Mouse (Mus musculus): ENCODE data around the gene Slc22a8. TPM values are rescaled to one million over a fixed set of nuclear protein-coding genes. Genes with fewer than 3 reads are reported as not detected.

The Slc22a8 gene
- polyA plus RNA-seq, 1 experiment from 2014 or later = 0.06 TPM

DNA sequence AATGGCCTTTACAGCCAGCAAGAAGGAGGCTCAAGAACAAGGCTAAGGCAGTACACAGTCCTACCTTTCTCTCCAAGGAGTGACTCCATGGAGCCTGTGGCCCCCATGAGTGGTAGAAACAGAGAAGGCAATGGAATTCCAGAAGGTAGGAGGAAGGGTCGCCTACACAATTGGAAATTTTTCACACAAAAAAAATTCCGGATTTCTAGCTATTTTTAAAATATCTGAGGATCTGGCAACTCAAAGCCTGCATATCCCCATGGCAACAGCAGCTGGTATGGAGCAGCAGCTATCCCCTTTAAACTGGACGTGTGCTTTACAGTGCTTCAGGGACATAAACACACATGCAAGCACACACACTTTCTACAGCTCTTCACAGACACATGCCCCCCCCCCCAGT, 4.7 kb upstream of the Slc22a8 start:
- Histone ChIP-seq H3K27ac (replicated peaks; ENCODE audit: low read depth, low read length) (no peak overlapping the region), H3K4me1 (ENCODE audit: control insufficient read depth, insufficient read depth, low read length) (no peaks in the 10 kb centered on the region; the same call in 1 of the 2 replicates), H3K9me3 (replicated peaks; ENCODE audit: control insufficient read depth, low read length) (no peaks in the 10 kb centered on the region), H3K9ac (replicated peaks; ENCODE audit: low read length) (no peak overlapping the region), H3K36me3 (replicated peaks; ENCODE audit: control insufficient read depth, insufficient read depth, low read depth, low read length) (no peaks in the 10 kb centered on the region), H3K4me2 (ENCODE audit: low read depth, low read length) (no peak overlapping the region), H3K27me3 (ENCODE audit: control insufficient read depth, insufficient read depth, low read length) (no peaks in the 10 kb centered on the region), H3K4me3 (ENCODE audit: low read depth, low read length) (no peak overlapping the region)
- DNase-seq (ENCODE audit: low spot score) (no peak), ATAC-seq (replicated peaks; ENCODE audit: insufficient number of reproducible peaks, low FRiP score, low TSS enrichment, low read depth) (no peak)
- WGBS = 56% methylated on average over 3 of the region's 3 CpGs

DNA sequence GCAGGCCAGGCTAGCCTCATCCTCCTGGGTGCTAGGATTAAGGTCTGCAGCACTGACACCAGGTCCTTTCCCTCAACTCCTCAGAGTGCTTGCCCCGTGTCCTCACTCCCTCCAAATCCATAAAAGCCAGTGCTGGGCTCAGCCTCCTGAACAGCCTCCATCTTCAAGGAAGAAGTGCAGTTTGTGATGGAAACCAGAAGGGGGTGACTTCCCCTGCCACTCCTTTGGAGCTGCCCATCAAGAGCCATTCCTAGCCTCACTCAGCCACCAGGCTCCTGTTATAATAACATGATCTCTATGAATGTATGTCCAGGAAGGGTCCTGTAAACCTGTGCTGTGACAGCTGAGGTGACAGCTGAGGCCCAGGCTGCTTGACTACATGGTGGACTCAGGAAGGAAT, 3.7 kb upstream of the Slc22a8 start:
- H3K27ac ChIP-seq (replicated peaks; ENCODE audit: low read depth, low read length) = no peak overlapping the region
- 43% methylated on average over 1 of the region's 1 CpGs for WGBS
- no peaks in the 10 kb centered on the region for H3K36me3 ChIP-seq (replicated peaks; ENCODE audit: control insufficient read depth, insufficient read depth, low read depth, low read length)
- no peak overlapping the region for H3K9ac ChIP-seq (replicated peaks; ENCODE audit: low read length)
- H3K27me3 ChIP-seq (ENCODE audit: control insufficient read depth, insufficient read depth, low read length) = no peaks in the 10 kb centered on the region
- no peaks in the 10 kb centered on the region; the same call in 1 of the 2 replicates for H3K4me1 ChIP-seq (ENCODE audit: control insufficient read depth, insufficient read depth, low read length)
- no peak overlapping the region for H3K4me3 ChIP-seq (ENCODE audit: low read depth, low read length)
- no peak for DNase-seq (ENCODE audit: low spot score)
- no peaks in the 10 kb centered on the region for H3K9me3 ChIP-seq (replicated peaks; ENCODE audit: control insufficient read depth, low read length)
- H3K4me2 ChIP-seq (ENCODE audit: low read depth, low read length) = no peak overlapping the region
- ATAC-seq (replicated peaks; ENCODE audit: insufficient number of reproducible peaks, low FRiP score, low TSS enrichment, low read depth) = no peak

DNA sequence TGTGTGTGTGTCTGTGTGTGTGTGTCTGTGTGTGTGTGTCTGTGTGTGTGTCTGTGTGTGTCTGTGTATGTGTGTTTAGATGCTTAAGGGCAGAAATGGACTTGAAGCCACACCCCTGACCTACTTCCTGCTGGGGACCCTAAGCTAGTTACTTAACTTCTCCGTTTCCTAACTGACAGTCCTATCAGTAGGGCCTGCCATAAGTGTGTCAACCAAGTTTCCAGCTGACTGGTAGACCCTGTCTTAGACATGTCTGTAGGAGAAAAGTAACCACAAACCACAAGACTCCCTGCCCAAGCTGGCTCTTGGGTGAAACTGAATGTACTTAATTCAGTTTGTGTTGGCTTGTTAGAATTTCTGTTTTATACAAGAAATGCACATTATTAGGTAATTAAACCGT, 1.1 kb downstream of the Slc22a8 start:
- WGBS = 60% methylated on average over 2 of the region's 2 CpGs
- Histone ChIP-seq H3K27me3 (ENCODE audit: control insufficient read depth, insufficient read depth, low read length) (no peaks in the 10 kb centered on the region), H3K36me3 (replicated peaks; ENCODE audit: control insufficient read depth, insufficient read depth, low read depth, low read length) (no peaks in the 10 kb centered on the region), H3K9me3 (replicated peaks; ENCODE audit: control insufficient read depth, low read length) (no peaks in the 10 kb centered on the region), H3K27ac (replicated peaks; ENCODE audit: low read depth, low read length) (no peak overlapping the region), H3K4me3 (ENCODE audit: low read depth, low read length) (no peak overlapping the region), H3K9ac (replicated peaks; ENCODE audit: low read length) (no peak overlapping the region), H3K4me2 (ENCODE audit: low read depth, low read length) (no peak overlapping the region), H3K4me1 (ENCODE audit: control insufficient read depth, insufficient read depth, low read length) (peaks cover 3% of the 10 kb centered on the region; the same call in 1 of the 2 replicates)
- ATAC-seq (replicated peaks; ENCODE audit: insufficient number of reproducible peaks, low FRiP score, low TSS enrichment, low read depth) = no peak
- DNase-seq (ENCODE audit: low spot score) = no peak

DNA sequence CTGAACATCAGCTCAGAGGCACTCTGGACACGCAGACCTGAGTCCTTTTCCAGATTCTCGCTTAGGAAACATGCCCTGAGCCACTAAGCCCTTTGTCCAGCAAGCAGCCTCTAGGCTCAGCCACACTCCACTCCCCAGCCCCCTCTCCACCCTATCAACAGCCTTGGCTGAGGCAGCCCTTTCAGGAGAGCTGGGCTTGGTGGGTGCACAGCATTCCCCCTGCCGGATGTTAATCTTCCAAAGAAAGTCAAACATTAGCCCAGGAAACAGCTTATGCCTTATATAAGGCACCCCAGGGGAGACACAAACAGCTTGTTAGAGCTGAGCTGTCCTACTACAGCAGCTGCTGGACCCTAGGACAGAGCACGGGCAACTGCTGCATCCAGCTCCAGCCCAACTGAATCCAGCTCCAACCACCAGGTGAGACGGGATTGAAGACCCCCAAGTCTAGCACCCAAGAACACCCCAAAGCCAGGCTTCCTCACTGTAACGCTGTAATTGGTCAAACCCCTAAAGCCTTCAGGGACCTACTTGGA, 1.9 kb downstream of the Slc22a8 start:
- H3K27ac ChIP-seq (replicated peaks; ENCODE audit: low read depth, low read length) = no peak overlapping the region
- whole genome bisulfite sequencing = 71% methylated on average over 6 of the region's 6 CpGs

DNA sequence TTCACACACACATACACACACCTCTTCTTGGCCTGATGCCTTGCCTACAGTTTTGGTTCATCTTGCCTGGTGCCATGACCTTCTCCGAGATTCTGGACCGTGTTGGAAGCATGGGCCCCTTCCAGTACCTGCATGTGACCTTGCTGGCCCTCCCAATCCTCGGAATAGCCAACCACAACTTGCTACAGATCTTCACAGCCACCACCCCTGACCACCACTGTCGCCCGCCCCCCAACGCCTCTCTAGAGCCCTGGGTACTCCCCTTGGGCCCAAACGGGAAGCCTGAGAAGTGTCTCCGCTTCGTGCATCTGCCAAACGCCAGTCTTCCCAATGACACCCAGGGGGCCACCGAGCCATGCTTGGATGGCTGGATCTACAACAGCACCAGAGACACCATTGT, 2.8 kb downstream of the Slc22a8 start:
- H3K4me1 ChIP-seq (ENCODE audit: control insufficient read depth, insufficient read depth, low read length) = peaks cover 3% of the 10 kb centered on the region; the same call in 1 of the 2 replicates
- WGBS = 84% methylated on average over 11 of the region's 11 CpGs
- H3K9me3 ChIP-seq (replicated peaks; ENCODE audit: control insufficient read depth, low read length) = no peaks in the 10 kb centered on the region
- H3K27me3 ChIP-seq (ENCODE audit: control insufficient read depth, insufficient read depth, low read length) = no peaks in the 10 kb centered on the region
- no peak overlapping the region for H3K4me3 ChIP-seq (ENCODE audit: low read depth, low read length)
- no peak overlapping the region for H3K27ac ChIP-seq (replicated peaks; ENCODE audit: low read depth, low read length)
- ATAC-seq (replicated peaks; ENCODE audit: insufficient number of reproducible peaks, low FRiP score, low TSS enrichment, low read depth) = no peak
- no peaks in the 10 kb centered on the region for H3K36me3 ChIP-seq (replicated peaks; ENCODE audit: control insufficient read depth, insufficient read depth, low read depth, low read length)
- DNase-seq (ENCODE audit: low spot score) = no peak
- H3K4me2 ChIP-seq (ENCODE audit: low read depth, low read length) = no peak overlapping the region
- no peak overlapping the region for H3K9ac ChIP-seq (replicated peaks; ENCODE audit: low read length)

More for the DNA sequence above, 1.9 kb downstream of the Slc22a8 start:
- no peak for DNase-seq (ENCODE audit: low spot score)
- Histone ChIP-seq H3K36me3 (replicated peaks; ENCODE audit: control insufficient read depth, insufficient read depth, low read depth, low read length) (no peaks in the 10 kb centered on the region), H3K4me1 (ENCODE audit: control insufficient read depth, insufficient read depth, low read length) (peaks cover 3% of the 10 kb centered on the region; the same call in 1 of the 2 replicates), H3K4me3 (ENCODE audit: low read depth, low read length) (no peak overlapping the region), H3K9me3 (replicated peaks; ENCODE audit: control insufficient read depth, low read length) (no peaks in the 10 kb centered on the region), H3K4me2 (ENCODE audit: low read depth, low read length) (no peak overlapping the region), H3K9ac (replicated peaks; ENCODE audit: low read length) (no peak overlapping the region), H3K27me3 (ENCODE audit: control insufficient read depth, insufficient read depth, low read length) (no peaks in the 10 kb centered on the region)
- ATAC-seq (replicated peaks; ENCODE audit: insufficient number of reproducible peaks, low FRiP score, low TSS enrichment, low read depth) = no peak

DNA sequence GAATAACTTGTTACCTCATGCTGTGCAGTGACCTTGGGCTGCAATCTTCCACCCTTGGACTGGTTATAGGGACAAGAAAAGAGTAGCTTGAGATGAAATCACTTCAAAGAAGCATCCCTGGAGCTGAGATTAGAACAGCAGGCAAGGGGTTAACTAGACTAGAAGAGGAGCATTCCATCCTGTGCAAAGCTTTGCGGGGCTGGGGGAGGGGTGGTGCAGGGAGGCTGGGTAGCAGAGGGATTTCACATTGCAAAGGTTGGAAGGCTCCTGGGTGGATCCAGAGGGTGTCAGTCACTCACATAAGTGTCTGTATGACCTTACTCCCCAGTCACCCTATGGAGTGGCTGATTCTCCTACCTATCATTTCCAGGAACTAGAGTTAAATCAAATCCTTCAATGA, 3.5 kb downstream of the Slc22a8 start:
- WGBS = 4% methylated on average over 1 of the region's 1 CpGs
- Histone ChIP-seq H3K9ac (replicated peaks; ENCODE audit: low read length) (0 out of 2 replicates have a peak overlapping the region, but pooled peaks have one; percentile 18), H3K27me3 (ENCODE audit: control insufficient read depth, insufficient read depth, low read length) (no peaks in the 10 kb centered on the region), H3K4me3 (ENCODE audit: low read depth, low read length) (no peak overlapping the region), H3K9me3 (replicated peaks; ENCODE audit: control insufficient read depth, low read length) (no peaks in the 10 kb centered on the region), H3K4me1 (ENCODE audit: control insufficient read depth, insufficient read depth, low read length) (peaks cover 3% of the 10 kb centered on the region; the same call in 1 of the 2 replicates), H3K36me3 (replicated peaks; ENCODE audit: control insufficient read depth, insufficient read depth, low read depth, low read length) (no peaks in the 10 kb centered on the region), H3K27ac (replicated peaks; ENCODE audit: low read depth, low read length) (no peak overlapping the region), H3K4me2 (ENCODE audit: low read depth, low read length) (no peak overlapping the region)
- ATAC-seq (replicated peaks; ENCODE audit: insufficient number of reproducible peaks, low FRiP score, low TSS enrichment, low read depth) (peak; percentile 55; the same call in 1 of the 2 replicates), DNase-seq (ENCODE audit: low spot score) (peak; percentile 53)

DNA sequence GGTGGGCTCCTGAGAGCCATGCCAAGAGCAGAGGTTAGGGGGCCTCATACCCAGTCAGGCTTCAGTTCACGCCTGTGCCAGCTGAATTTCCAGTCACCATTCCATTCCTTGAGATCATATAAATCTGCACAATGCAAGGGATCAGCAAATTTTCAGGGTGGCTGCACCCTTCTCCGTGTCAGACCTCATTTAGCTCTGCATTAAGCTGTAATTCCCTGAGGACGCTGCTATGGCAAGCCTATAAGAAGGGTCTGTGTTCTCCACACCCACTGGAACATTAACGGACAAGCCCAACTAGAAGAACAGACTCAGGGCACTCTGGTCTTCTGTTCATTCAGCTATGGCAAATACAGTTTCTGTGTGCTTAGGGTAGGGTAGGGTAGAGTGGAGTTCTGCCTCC, 6.2 kb downstream of the Slc22a8 start:
- Histone ChIP-seq H3K9me3 (replicated peaks; ENCODE audit: control insufficient read depth, low read length) (no peaks in the 10 kb centered on the region), H3K4me2 (ENCODE audit: low read depth, low read length) (no peak overlapping the region), H3K9ac (replicated peaks; ENCODE audit: low read length) (no peak overlapping the region), H3K4me1 (ENCODE audit: control insufficient read depth, insufficient read depth, low read length) (peaks cover 3% of the 10 kb centered on the region; the same call in 1 of the 2 replicates), H3K4me3 (ENCODE audit: low read depth, low read length) (no peak overlapping the region), H3K27ac (replicated peaks; ENCODE audit: low read depth, low read length) (no peak overlapping the region), H3K36me3 (replicated peaks; ENCODE audit: control insufficient read depth, insufficient read depth, low read depth, low read length) (no peaks in the 10 kb centered on the region), H3K27me3 (ENCODE audit: control insufficient read depth, insufficient read depth, low read length) (no peaks in the 10 kb centered on the region)
- ATAC-seq (replicated peaks; ENCODE audit: insufficient number of reproducible peaks, low FRiP score, low TSS enrichment, low read depth) (no peak), DNase-seq (ENCODE audit: low spot score) (no peak)
- WGBS = 60% methylated on average over 4 of the region's 4 CpGs

DNA sequence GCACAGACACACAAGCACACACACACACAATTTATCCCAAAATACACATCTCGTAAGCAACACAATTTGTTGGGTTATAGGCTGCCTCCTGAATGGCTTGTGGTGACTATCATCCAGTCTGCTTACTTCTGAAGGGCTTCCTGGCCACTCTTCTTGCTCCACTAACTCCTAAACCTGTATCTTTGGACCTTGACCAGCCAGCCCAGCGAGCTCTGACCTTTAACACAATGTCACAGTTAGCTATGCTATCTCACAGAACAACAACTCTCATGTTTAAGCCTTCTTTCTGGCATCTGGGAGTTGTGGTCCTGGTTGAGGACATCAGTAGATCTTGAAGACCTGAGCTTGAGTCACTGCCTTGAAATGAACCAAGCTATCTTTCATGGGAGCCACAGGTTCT, 8.2 kb downstream of the Slc22a8 start:
- Histone ChIP-seq H3K9me3 (replicated peaks; ENCODE audit: control insufficient read depth, low read length) (no peaks in the 10 kb centered on the region), H3K36me3 (replicated peaks; ENCODE audit: control insufficient read depth, insufficient read depth, low read depth, low read length) (no peaks in the 10 kb centered on the region), H3K4me2 (ENCODE audit: low read depth, low read length) (no peak overlapping the region), H3K9ac (replicated peaks; ENCODE audit: low read length) (no peak overlapping the region), H3K4me1 (ENCODE audit: control insufficient read depth, insufficient read depth, low read length) (peaks cover 3% of the 10 kb centered on the region; the same call in 1 of the 2 replicates), H3K27ac (replicated peaks; ENCODE audit: low read depth, low read length) (no peak overlapping the region), H3K27me3 (ENCODE audit: control insufficient read depth, insufficient read depth, low read length) (no peaks in the 10 kb centered on the region), H3K4me3 (ENCODE audit: low read depth, low read length) (no peak overlapping the region)
- ATAC-seq (replicated peaks; ENCODE audit: insufficient number of reproducible peaks, low FRiP score, low TSS enrichment, low read depth) (no peak), DNase-seq (ENCODE audit: low spot score) (no peak)
- WGBS = 72% methylated on average over 2 of the region's 2 CpGs

All from embryonic facial prominence, embryonic 11.5 days (tissue).